Mouse (Mus musculus) heart, adult 11 months (tissue): ENCODE results near the gene Pah.
A peak's percentile ranks its signal among the peaks of the same experiment; 100 is the strongest.

Source experiments
- DNase-seq: peaks from one replicate; pipeline ENCODE4 v3.0.0; 2022

Pah gene

GRCm38 (mm10) chr10:87508581-87508980, 13.0 kb upstream of the Pah start:
- DNase-seq: no peak

GRCm38 (mm10) chr10:87513052-87513451, 8.5 kb upstream of the Pah start:
- no peak for DNase-seq

GRCm38 (mm10) chr10:87518585-87518984, 3.0 kb upstream of the Pah start:
- no peak for DNase-seq

GRCm38 (mm10) chr10:87520401-87521116, 1.0 kb upstream of the Pah start:
- no peak for DNase-seq

GRCm38 (mm10) chr10:87534172-87534571, 12.6 kb downstream of the Pah start:
- no peak for DNase-seq

GRCm38 (mm10) chr10:87545759-87546158, 24.2 kb downstream of the Pah start:
- no peak for DNase-seq

GRCm38 (mm10) chr10:87546299-87547234, 25.0 kb downstream of the Pah start:
- DNase-seq: no peak

GRCm38 (mm10) chr10:87552726-87553125, 31.1 kb downstream of the Pah start:
- no peak for DNase-seq

- DNase-seq: no peak
Measured at GRCm38 (mm10) chr10:87556441-87556840, 34.8 kb downstream of the Pah start.

GRCm38 (mm10) chr10:87563818-87564217, 42.2 kb downstream of the Pah start:
- DNase-seq: peak; percentile 96

GRCm38 (mm10) chr10:87565712-87566111, 44.1 kb downstream of the Pah start:
- peak; percentile 95 for DNase-seq

- DNase-seq: peak; percentile 55
Measured at GRCm38 (mm10) chr10:87572500-87572899, 50.9 kb downstream of the Pah start.

GRCm38 (mm10) chr10:87586696-87587095, 65.1 kb downstream of the Pah start:
- DNase-seq: no peak

- DNase-seq: peak; percentile 97
Measured at GRCm38 (mm10) chr10:87593916-87594315, 72.3 kb downstream of the Pah start.

- no peak for DNase-seq
Measured at GRCm38 (mm10) chr10:87596361-87597074, 74.9 kb downstream of the Pah start.

GRCm38 (mm10) chr10:87597075-87597677, 75.6 kb downstream of the Pah start:
- DNase-seq: no peak

GRCm38 (mm10) chr10:87602151-87602550, 80.6 kb downstream of the Pah start:
- DNase-seq: no peak

GRCm38 (mm10) chr10:87625196-87625595, 103.6 kb downstream of the Pah start:
- DNase-seq: peak; percentile 80
